Mouse (Mus musculus) kidney, adult 18-20 months (tissue): ENCODE results near the gene Psmb5.

Experiments
- DNase-seq: peaks from one replicate; pipeline ENCODE4 v3.0.0; 2021

The Psmb5 gene

GRCm38 (mm10) chr14:54591056-54591455 lies 26.8 kb downstream of the Psmb5 start:
- DNase-seq: no peak

- peak; percentile 66 for DNase-seq
These were observed 34.0 kb downstream of the Psmb5 start for GRCm38 (mm10) chr14:54583681-54584338.

GRCm38 (mm10) chr14:54582536-54582935 lies 35.3 kb downstream of the Psmb5 start:
- no peak for DNase-seq

DNA sequence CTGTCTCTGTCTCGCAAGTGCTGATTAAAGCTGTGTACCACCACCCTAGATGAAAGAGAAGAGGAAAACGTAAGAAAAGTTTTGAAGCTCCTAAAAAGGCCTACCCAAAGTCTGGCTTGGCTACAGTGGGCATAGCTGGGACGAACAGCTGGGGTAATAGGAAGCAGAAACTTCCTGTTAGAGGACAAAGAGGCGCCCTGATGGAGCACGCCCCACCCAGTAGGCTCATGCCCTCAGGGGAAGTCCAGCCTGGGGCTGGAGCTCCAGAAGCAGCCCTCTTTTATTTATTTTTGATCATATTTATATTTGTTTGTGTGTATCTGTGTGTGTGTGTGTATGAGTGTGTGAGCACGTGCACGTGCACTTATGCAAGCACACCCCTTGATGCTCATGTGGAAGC lies 38.2 kb downstream of the Psmb5 start:
- no peak for DNase-seq

- no peak for DNase-seq
These were observed 39.8 kb downstream of the Psmb5 start for GRCm38 (mm10) chr14:54578063-54578462.

DNA sequence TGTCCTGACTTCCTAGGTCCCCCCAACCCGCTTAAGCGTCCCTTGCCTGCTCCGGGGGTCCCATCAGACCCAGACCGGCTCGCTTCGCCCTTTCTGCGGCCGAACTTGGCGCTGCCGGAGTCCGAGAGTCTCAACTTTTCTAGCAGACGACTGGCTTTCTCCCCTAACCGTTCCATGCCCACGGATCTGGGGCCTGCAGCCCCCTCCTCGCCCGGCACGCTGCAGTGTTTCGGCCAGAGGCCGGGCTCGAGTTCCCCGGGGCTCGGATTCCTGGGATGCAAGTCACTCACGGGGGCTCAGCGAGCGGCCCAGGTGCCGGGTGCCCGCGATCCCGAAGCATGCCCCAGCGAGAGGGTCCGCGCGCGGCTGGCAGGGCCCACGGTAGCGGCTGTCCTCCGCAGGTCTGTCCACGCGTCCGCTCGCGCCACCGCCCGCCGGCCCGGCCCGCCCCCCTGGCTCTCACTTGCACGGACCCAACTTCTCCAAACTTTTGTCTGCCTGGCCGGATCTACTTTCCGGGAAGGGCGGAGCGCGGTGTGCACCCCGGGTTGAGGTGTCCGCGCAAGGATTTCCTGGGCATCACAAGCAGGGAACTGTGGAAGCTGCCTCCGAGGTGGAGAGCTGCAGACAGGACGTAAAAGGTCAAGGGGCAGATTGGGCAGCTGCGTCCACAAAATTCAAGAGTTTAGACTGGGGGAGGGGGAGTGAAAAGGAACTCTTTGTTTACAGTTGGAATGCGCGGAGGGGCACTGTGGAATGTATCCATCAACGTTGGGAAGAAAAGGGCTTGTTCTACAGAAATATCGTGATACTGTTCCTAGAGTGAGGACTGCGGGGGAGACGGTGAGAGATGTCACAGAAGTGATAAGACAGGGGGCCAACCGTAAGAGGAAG lies 40.5 kb downstream of the Psmb5 start, which contains the start of gene Ajuba:
Gene Ajuba (minus strand): TSS at position 470 of the 894 bp plus-strand sequence.
- peak; percentile 94 for DNase-seq

- DNase-seq: peak; percentile 69
These were observed 41.4 kb downstream of the Psmb5 start for GRCm38 (mm10) chr14:54576241-54577088.

- DNase-seq: peak; percentile 88
These were observed 42.2 kb downstream of the Psmb5 start for GRCm38 (mm10) chr14:54575631-54576030.

- DNase-seq: no peak
These were observed 42.8 kb downstream of the Psmb5 start for GRCm38 (mm10) chr14:54575031-54575430.

- DNase-seq: no peak
These were observed 43.6 kb downstream of the Psmb5 start for GRCm38 (mm10) chr14:54574253-54574652.

- peak; percentile 75 for DNase-seq
These were observed 44.8 kb downstream of the Psmb5 start for GRCm38 (mm10) chr14:54572790-54573736.

- no peak for DNase-seq
These were observed 45.7 kb downstream of the Psmb5 start for GRCm38 (mm10) chr14:54572122-54572521.

- no peak for DNase-seq
These were observed 48.1 kb downstream of the Psmb5 start for GRCm38 (mm10) chr14:54569451-54570392.

DNA sequence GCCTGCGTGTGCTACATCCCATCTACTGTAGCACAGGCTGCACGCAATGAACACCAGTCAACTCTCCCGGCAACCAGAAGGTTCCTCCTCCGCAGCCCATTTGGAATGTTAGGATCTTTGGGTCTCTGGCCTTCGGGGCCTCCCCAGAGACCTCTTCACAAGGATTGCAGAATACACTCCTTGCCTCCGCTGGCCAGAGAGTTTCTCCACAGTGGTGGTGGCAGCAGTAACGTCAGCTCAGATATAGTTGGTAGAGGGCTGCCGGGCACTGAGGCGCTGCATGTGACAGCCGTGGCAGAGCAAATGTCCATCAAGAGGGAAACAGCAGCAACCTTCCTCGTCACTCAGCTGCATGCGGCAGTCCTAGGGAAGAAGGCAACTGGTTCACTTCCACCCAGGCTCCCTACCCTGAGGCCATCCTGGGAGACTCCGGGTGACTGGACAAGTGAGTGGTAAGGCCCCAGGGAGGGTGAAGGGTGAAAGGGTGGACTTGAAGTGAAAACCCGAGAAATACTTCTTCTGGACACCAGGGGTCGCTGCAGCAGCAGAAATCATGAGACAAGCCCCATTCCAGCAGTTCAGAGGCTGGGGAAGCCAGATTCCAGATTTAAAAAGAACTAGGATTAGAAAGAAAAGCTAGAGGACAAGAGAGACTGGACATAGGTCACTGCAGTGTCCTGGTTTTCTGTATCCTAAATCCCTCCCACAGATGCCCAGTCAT lies 49.0 kb downstream of the Psmb5 start:
- DNase-seq: peak; percentile 82
